10 mouse cellular contexts compared by ENCODE assay signal in the genomic region with DNA sequence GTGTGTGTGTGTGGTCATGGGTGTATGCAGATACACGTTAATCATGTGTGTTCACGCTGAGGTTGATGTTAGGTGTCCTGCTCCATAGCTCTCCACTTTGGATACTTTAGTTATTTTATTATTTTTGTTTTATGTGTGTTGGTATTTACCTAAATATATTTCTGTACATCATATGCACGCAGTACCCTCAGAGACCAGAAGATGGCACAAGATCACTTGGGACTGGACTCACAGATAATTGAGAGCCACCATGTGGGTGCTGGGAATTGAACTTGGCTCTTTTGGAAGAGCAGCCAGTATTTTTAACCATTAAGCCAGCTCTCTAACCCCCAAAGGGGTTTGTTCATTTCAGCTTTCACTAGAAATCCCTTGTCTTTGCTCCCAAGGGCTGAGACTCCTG. TPM values are rescaled to one million over a fixed set of nuclear protein-coding genes. Genes with fewer than 3 reads are reported as not detected.
DNase-seq lines count a peak whose midpoint lies in the region; TF ChIP-seq lines count a peak whose summit lies in the region.
"Had no signal": no experiment of that assay in that cellular context is flagged by ENCODE, and none has a peak within 500 bp of the region (broad histone marks: within the 10 kb centered on the region; RNA-seq: fewer than 3 reads in every experiment).

No protein-coding gene starts in this region.

- peak; percentile 56 for TF ChIP-seq CTCF in left cerebral cortex, adult 2 months (IDR thresholded peaks at IDR 0.05)

- H3K27ac ChIP-seq in left cerebral cortex, adult 2 months: peak overlapping the region; percentile 76
- H3K27ac ChIP-seq: neural tube, embryonic 12.5 days had no signal

- intact Hi-C loops in left cerebral cortex, adult 2 months (cut with DNase I): no loop called here
- intact Hi-C loops in left cerebral cortex, postnatal 10 days (cut with DNase I): loop anchor here (5.0 kb wide), 2 partner anchors 115 to 265 kb away; a partner anchor contains a TSS

- DNase-seq in cerebellum, adult 9-10 months: peak; percentile 66
- no peak for DNase-seq in cerebellum, adult 18-20 months
- no peak for DNase-seq in left cerebral cortex, adult 2 months (ENCODE audit: extremely low spot score in 1 of 2, low spot score in 2 of 2)
- DNase-seq in left cerebral cortex, postnatal 10 days (ENCODE audit: extremely low spot score in 1 of 2, low spot score in 2 of 2): no peak
- peak; percentile 59 for DNase-seq in ZHBTc4 (ENCODE audit: low read depth, low spot score)
- peak; percentile 47 for DNase-seq in retina, embryonic 14.5 days (ENCODE audit: low spot score)
- DNase-seq in right cerebral cortex, postnatal 25 days: no peak
- DNase-seq in ovary, postnatal 10 days (ENCODE audit: low spot score): no peak
- DNase-seq: cerebellum, adult 8-10 months had no signal

- no peak overlapping the region for H3K4me3 ChIP-seq in left cerebral cortex, adult 2 months
- H3K4me3 ChIP-seq: neural tube, embryonic 12.5 days had no signal

RNA-seq across cellular contexts. Expression of a gene that starts 48.1 kb away (rescaled TPM):
- 10 to 100 TPM; 18.8 to 21.4 TPM for total RNA-seq in left cerebral cortex, adult 2 months (2021)
- total RNA-seq in left cerebral cortex, postnatal 10 days (2021): 10 to 100 TPM; 22.8 to 28.6 TPM

Comparison
In these comparisons a context has a peak if more than half of its experiments do, and no peak if none do; other contexts are left out.
1. DNase-seq: peak in cerebellum, adult 9-10 months (single experiment), ZHBTc4 (single experiment) and retina, embryonic 14.5 days (single experiment); none in cerebellum, adult 18-20 months (0 of 2), left cerebral cortex, adult 2 months (0 of 2), left cerebral cortex, postnatal 10 days (0 of 2), right cerebral cortex, postnatal 25 days (single experiment) and ovary, postnatal 10 days (single experiment).